Mouse (Mus musculus): Measurements from ENCODE around the gene Clstn2. TPM values are rescaled to one million over a fixed set of nuclear protein-coding genes. Genes with fewer than 3 reads are reported as not detected.

The Clstn2 gene
- polyA plus RNA-seq, 1 experiment from 2014 or later, result 1.3 TPM

GRCm38 (mm10) chr9:97471014-97471591 is 561.9 kb downstream of the Clstn2 start:
- Histone ChIP-seq H3K36me3 (ENCODE audit: control insufficient read depth, insufficient read depth, low read length) (no peaks in the 10 kb centered on the region), H3K27ac (replicated peaks; ENCODE audit: low read depth, low read length) (no peak overlapping the region), H3K4me3 (ENCODE audit: low read depth, low read length) (no peak overlapping the region), H3K9ac (ENCODE audit: low read length) (no peak overlapping the region), H3K27me3 (ENCODE audit: control insufficient read depth, insufficient read depth, low read length) (no peaks in the 10 kb centered on the region), H3K4me1 (ENCODE audit: control insufficient read depth, insufficient read depth, low read length) (no peaks in the 10 kb centered on the region), H3K4me2 (ENCODE audit: low read depth, severe bottlenecking) (no peak overlapping the region), H3K9me3 (ENCODE audit: control insufficient read depth, low read length) (no peaks in the 10 kb centered on the region)
- DNase-seq (ENCODE audit: low spot score), result no peak
- ATAC-seq (ENCODE audit: insufficient number of reproducible peaks, low FRiP score, low TSS enrichment, low read depth), result no peak
- WGBS, result 84% methylated on average over 7 of the region's 7 CpGs

GRCm38 (mm10) chr9:97460452-97460851 is 572.5 kb downstream of the Clstn2 start:
- DNase-seq (ENCODE audit: low spot score) (no peak), ATAC-seq (ENCODE audit: insufficient number of reproducible peaks, low FRiP score, low TSS enrichment, low read depth) (no peak)
- Histone ChIP-seq H3K9me3 (ENCODE audit: control insufficient read depth, low read length) (no peaks in the 10 kb centered on the region), H3K36me3 (ENCODE audit: control insufficient read depth, insufficient read depth, low read length) (no peaks in the 10 kb centered on the region), H3K9ac (ENCODE audit: low read length) (no peak overlapping the region), H3K27ac (replicated peaks; ENCODE audit: low read depth, low read length) (no peak overlapping the region), H3K27me3 (ENCODE audit: control insufficient read depth, insufficient read depth, low read length) (no peaks in the 10 kb centered on the region), H3K4me1 (ENCODE audit: control insufficient read depth, insufficient read depth, low read length) (no peaks in the 10 kb centered on the region), H3K4me2 (ENCODE audit: low read depth, severe bottlenecking) (no peak overlapping the region), H3K4me3 (ENCODE audit: low read depth, low read length) (no peak overlapping the region)
- 67% methylated on average over 6 of the region's 6 CpGs for WGBS

GRCm38 (mm10) chr9:97459745-97460144 is 573.2 kb downstream of the Clstn2 start:
- Histone ChIP-seq H3K4me1 (ENCODE audit: control insufficient read depth, insufficient read depth, low read length) (no peaks in the 10 kb centered on the region), H3K4me3 (ENCODE audit: low read depth, low read length) (no peak overlapping the region), H3K27ac (replicated peaks; ENCODE audit: low read depth, low read length) (no peak overlapping the region), H3K9ac (ENCODE audit: low read length) (no peak overlapping the region), H3K4me2 (ENCODE audit: low read depth, severe bottlenecking) (no peak overlapping the region), H3K27me3 (ENCODE audit: control insufficient read depth, insufficient read depth, low read length) (no peaks in the 10 kb centered on the region), H3K9me3 (ENCODE audit: control insufficient read depth, low read length) (no peaks in the 10 kb centered on the region), H3K36me3 (ENCODE audit: control insufficient read depth, insufficient read depth, low read length) (no peaks in the 10 kb centered on the region)
- 66% methylated on average over 4 of the region's 4 CpGs for WGBS
- no peak for DNase-seq (ENCODE audit: low spot score)
- no peak for ATAC-seq (ENCODE audit: insufficient number of reproducible peaks, low FRiP score, low TSS enrichment, low read depth)

- Histone ChIP-seq H3K4me1 (ENCODE audit: control insufficient read depth, insufficient read depth, low read length) (no peaks in the 10 kb centered on the region), H3K27me3 (ENCODE audit: control insufficient read depth, insufficient read depth, low read length) (no peaks in the 10 kb centered on the region), H3K36me3 (ENCODE audit: control insufficient read depth, insufficient read depth, low read length) (no peaks in the 10 kb centered on the region), H3K9ac (ENCODE audit: low read length) (no peak overlapping the region), H3K9me3 (ENCODE audit: control insufficient read depth, low read length) (no peaks in the 10 kb centered on the region), H3K4me2 (ENCODE audit: low read depth, severe bottlenecking) (no peak overlapping the region), H3K4me3 (ENCODE audit: low read depth, low read length) (no peak overlapping the region), H3K27ac (replicated peaks; ENCODE audit: low read depth, low read length) (no peak overlapping the region)
- DNase-seq (ENCODE audit: low spot score) (no peak), ATAC-seq (ENCODE audit: insufficient number of reproducible peaks, low FRiP score, low TSS enrichment, low read depth) (no peak)
- WGBS, result 91% methylated on average over 13 of the region's 13 CpGs
These were observed 583.5 kb downstream of the Clstn2 start for GRCm38 (mm10) chr9:97449316-97450050.

GRCm38 (mm10) chr9:97439872-97440636 is 592.9 kb downstream of the Clstn2 start:
- Histone ChIP-seq H3K4me1 (ENCODE audit: control insufficient read depth, insufficient read depth, low read length) (no peaks in the 10 kb centered on the region), H3K4me3 (ENCODE audit: low read depth, low read length) (no peak overlapping the region), H3K9ac (ENCODE audit: low read length) (no peak overlapping the region), H3K27ac (replicated peaks; ENCODE audit: low read depth, low read length) (no peak overlapping the region), H3K36me3 (ENCODE audit: control insufficient read depth, insufficient read depth, low read length) (no peaks in the 10 kb centered on the region), H3K4me2 (ENCODE audit: low read depth, severe bottlenecking) (no peak overlapping the region), H3K27me3 (ENCODE audit: control insufficient read depth, insufficient read depth, low read length) (no peaks in the 10 kb centered on the region), H3K9me3 (ENCODE audit: control insufficient read depth, low read length) (no peaks in the 10 kb centered on the region)
- no peak for DNase-seq (ENCODE audit: low spot score)
- ATAC-seq (ENCODE audit: insufficient number of reproducible peaks, low FRiP score, low TSS enrichment, low read depth), result no peak
- WGBS, result 81% methylated on average over 7 of the region's 7 CpGs

GRCm38 (mm10) chr9:97434666-97435065 is 598.3 kb downstream of the Clstn2 start:
- no peak overlapping the region for H3K27ac ChIP-seq (replicated peaks; ENCODE audit: low read depth, low read length)
- H3K4me1 ChIP-seq (ENCODE audit: control insufficient read depth, insufficient read depth, low read length), result no peaks in the 10 kb centered on the region
- WGBS, result 62% methylated on average over 3 of the region's 3 CpGs
- no peak overlapping the region for H3K4me2 ChIP-seq (ENCODE audit: low read depth, severe bottlenecking)
- H3K9me3 ChIP-seq (ENCODE audit: control insufficient read depth, low read length), result no peaks in the 10 kb centered on the region
- no peaks in the 10 kb centered on the region for H3K36me3 ChIP-seq (ENCODE audit: control insufficient read depth, insufficient read depth, low read length)
- no peaks in the 10 kb centered on the region for H3K27me3 ChIP-seq (ENCODE audit: control insufficient read depth, insufficient read depth, low read length)
- ATAC-seq (ENCODE audit: insufficient number of reproducible peaks, low FRiP score, low TSS enrichment, low read depth), result no peak
- H3K9ac ChIP-seq (ENCODE audit: low read length), result no peak overlapping the region
- no peak overlapping the region for H3K4me3 ChIP-seq (ENCODE audit: low read depth, low read length)
- DNase-seq (ENCODE audit: low spot score), result no peak

GRCm38 (mm10) chr9:97429885-97430449 is 603.0 kb downstream of the Clstn2 start:
- ATAC-seq (ENCODE audit: insufficient number of reproducible peaks, low FRiP score, low TSS enrichment, low read depth) (no peak), DNase-seq (ENCODE audit: low spot score) (no peak)
- 96% methylated on average over 1 of the region's 1 CpGs for WGBS
- no peak overlapping the region for H3K4me3 ChIP-seq (ENCODE audit: low read depth, low read length)
- no peaks in the 10 kb centered on the region for H3K27me3 ChIP-seq (ENCODE audit: control insufficient read depth, insufficient read depth, low read length)
- H3K9me3 ChIP-seq (ENCODE audit: control insufficient read depth, low read length), result no peaks in the 10 kb centered on the region
- H3K9ac ChIP-seq (ENCODE audit: low read length), result no peak overlapping the region
- H3K4me2 ChIP-seq (ENCODE audit: low read depth, severe bottlenecking), result no peak overlapping the region
- H3K27ac ChIP-seq (replicated peaks; ENCODE audit: low read depth, low read length), result no peak overlapping the region
- no peaks in the 10 kb centered on the region for H3K4me1 ChIP-seq (ENCODE audit: control insufficient read depth, insufficient read depth, low read length)
- H3K36me3 ChIP-seq (ENCODE audit: control insufficient read depth, insufficient read depth, low read length), result no peaks in the 10 kb centered on the region

GRCm38 (mm10) chr9:97428127-97428526 is 604.9 kb downstream of the Clstn2 start:
- Histone ChIP-seq H3K9me3 (ENCODE audit: control insufficient read depth, low read length) (no peaks in the 10 kb centered on the region), H3K4me1 (ENCODE audit: control insufficient read depth, insufficient read depth, low read length) (no peaks in the 10 kb centered on the region), H3K27ac (replicated peaks; ENCODE audit: low read depth, low read length) (no peak overlapping the region), H3K4me2 (ENCODE audit: low read depth, severe bottlenecking) (no peak overlapping the region), H3K36me3 (ENCODE audit: control insufficient read depth, insufficient read depth, low read length) (no peaks in the 10 kb centered on the region), H3K4me3 (ENCODE audit: low read depth, low read length) (no peak overlapping the region), H3K9ac (ENCODE audit: low read length) (no peak overlapping the region), H3K27me3 (ENCODE audit: control insufficient read depth, insufficient read depth, low read length) (no peaks in the 10 kb centered on the region)
- DNase-seq (ENCODE audit: low spot score), result no peak
- no peak for ATAC-seq (ENCODE audit: insufficient number of reproducible peaks, low FRiP score, low TSS enrichment, low read depth)
- WGBS, result 86% methylated on average over 7 of the region's 7 CpGs

Measured in limb, embryonic 11.5 days (tissue).